Mouse (Mus musculus) forebrain, postnatal 0 days (tissue): ENCODE results near the gene C2. TPM values are rescaled to one million over a fixed set of nuclear protein-coding genes. Genes with fewer than 3 reads are reported as not detected.
A peak's percentile ranks its signal among the peaks of the same experiment; 100 is the strongest.
"Not testable (repeated sequence)": the region's sequence is repeated elsewhere in the genome, so short reads cannot be mapped to it uniquely, and the experiment has no call there.

ENCODE experiments used
- ATAC-seq: fragments of 200-750 bp; cut with Nextera tagmentation; 2 replicates; pipeline ENCODE4 v1.8.0; 2017; ENCODE audit warnings: mild to moderate bottlenecking, moderate library complexity
- DNase-seq: peaks from one replicate; pipeline ENCODE4 v3.0.0-alpha.2; 2015
- H3K27ac ChIP-seq: fragments of 300-500 bp; sonication (generic); 2 replicates; pipeline ENCODE4 v1.5.1; 2014; ENCODE audit warnings: low read depth, mild to moderate bottlenecking, antibody characterized with exemption, low read length, moderate library complexity, mixed read lengths
- H3K27me3 ChIP-seq: fragments of 300-500 bp; sonication (generic); 2 replicates; pipeline ENCODE4 v1.6.1; 2014; ENCODE audit warnings: mild to moderate bottlenecking, low read length, mixed read lengths; ENCODE audit not compliant: insufficient read depth
- H3K36me3 ChIP-seq: fragments of 300-500 bp; sonication (generic); 2 replicates; pipeline ENCODE4 v1.6.1; 2014; ENCODE audit warnings: mild to moderate bottlenecking, moderate library complexity; ENCODE audit not compliant: insufficient read depth
- H3K4me1 ChIP-seq: fragments of 300-500 bp; sonication (generic); 2 replicates; pipeline ENCODE4 v1.6.1; 2014; ENCODE audit warnings: antibody characterized with exemption; ENCODE audit not compliant: insufficient read depth
- H3K4me2 ChIP-seq: fragments of 300-500 bp; sonication (generic); 2 replicates; pipeline ENCODE4 v1.6.1; 2014; ENCODE audit warnings: low read depth, mild to moderate bottlenecking, moderate library complexity
- H3K4me3 ChIP-seq: fragments of 300-500 bp; sonication (generic); 2 replicates; pipeline ENCODE4 v1.5.1; 2014; ENCODE audit warnings: low read depth, low read length, mixed read lengths
- H3K9ac ChIP-seq: fragments of 300-500 bp; sonication (generic); 2 replicates; pipeline ENCODE4 v1.6.1; 2014; ENCODE audit warnings: mild to moderate bottlenecking
- H3K9me3 ChIP-seq: fragments of 300-500 bp; sonication (generic); 2 replicates; pipeline ENCODE4 v1.6.1; 2016; ENCODE audit warnings: low read length
- CTCF ChIP-seq: sonication (generic); IDR thresholded peaks from 2 replicates; pipeline ENCODE4 v1.5.1; 2016; ENCODE audit warnings: antibody characterized with exemption, control low read depth, low read depth
- WGBS: fragments of 180-500 bp; shearing (Covaris S2); extraction: QIAGEN DNeasy Blood & Tissue Kit; methylation state at CpG from one replicate; pipeline ENCODE4 v1.1.7; 2014; 5-methylcytosine and 5-hydroxymethylcytosine counted together
- microRNA-seq, 2 experiments: library from miRNA; unstranded; fragments of <30 nt; microRNA quantifications; one replicate each; pipeline ENCODE4; 2016
- polyA plus RNA-seq: library from polyadenylated mRNA; unstranded; fragments of >200 nt; fragmentation: Nextera tagmentation; extraction: Ambion mirVana; gene quantifications from 2 replicates; pipeline ENCODE4 v1.2.1, GENCODE M21; 2015
- total RNA-seq: library from RNA; depleted of rRNA; stranded (reverse); fragments of >200 nt; gene quantifications from 2 replicates; pipeline ENCODE4 v1.2.3, GENCODE M21; 2014; rRNA removed

The C2 gene
- total and polyA plus RNA-seq, 2 experiments from 2014 or later: 3.5 to 6.1 TPM

- Histone ChIP-seq H3K27ac (peak overlapping the region; percentile 86; the same call in 1 of the 2 replicates), H3K4me3 (peak overlapping the region; percentile 76), H3K27me3 (no peaks in the 10 kb centered on the region), H3K4me1 (0 out of 2 replicates have a peak, but pooled peaks cover 14% of the 10 kb centered on the region), H3K9me3 (no peaks in the 10 kb centered on the region), H3K36me3 (peaks cover 45% of the 10 kb centered on the region), H3K4me2 (peak overlapping the region; percentile 97), H3K9ac (peak overlapping the region; percentile 76)
- TF ChIP-seq CTCF: no peak
- ATAC-seq (no peak), DNase-seq (no peak)
- 45% methylated on average over 42 of the region's 43 CpGs for WGBS
Measured at GRCm38 (mm10) chr17:34837464-34838324, 60.4 kb downstream of the C2 start.

GRCm38 (mm10) chr17:34836856-34837221 is 61.2 kb downstream of the C2 start, which contains the start of the genes Stk19 and Dxo:
TSS of gene Stk19 (minus strand) at chr17:34836945.
TSS of gene Dxo (plus strand) at chr17:34837019.
- Histone ChIP-seq H3K4me1 (0 out of 2 replicates have a peak, but pooled peaks cover 14% of the 10 kb centered on the region), H3K4me3 (peak within 1 kb of the TSS; percentile 76), H3K4me2 (peak within 1 kb of the TSS; percentile 97), H3K9ac (peak within 1 kb of the TSS; percentile 76), H3K27ac (peak within 1 kb of the TSS; percentile 86), H3K36me3 (peaks cover 44% of the 10 kb centered on the region), H3K9me3 (no peaks in the 10 kb centered on the region), H3K27me3 (no peaks in the 10 kb centered on the region)
- ATAC-seq: peak; percentile 95
- 3% methylated on average over 40 of the region's 40 CpGs for WGBS
- peak; percentile 98 for DNase-seq
- TF ChIP-seq CTCF: no peak

- no peaks in the 10 kb centered on the region for H3K9me3 ChIP-seq
- H3K4me1 ChIP-seq: 0 out of 2 replicates have a peak, but pooled peaks cover 14% of the 10 kb centered on the region
- no peak for TF ChIP-seq CTCF
- H3K4me3 ChIP-seq: peak overlapping the region; percentile 76
- peak overlapping the region; percentile 97 for H3K4me2 ChIP-seq
- no peaks in the 10 kb centered on the region for H3K27me3 ChIP-seq
- peak; percentile 75 for ATAC-seq
- WGBS: 5% methylated on average over 47 of the region's 48 CpGs
- peaks cover 41% of the 10 kb centered on the region for H3K36me3 ChIP-seq
- H3K9ac ChIP-seq: peak overlapping the region; percentile 76
- peak; percentile 16 for DNase-seq
- peak overlapping the region; percentile 86 for H3K27ac ChIP-seq
Measured at GRCm38 (mm10) chr17:34836155-34836855, 61.8 kb downstream of the C2 start.

- 100% methylated on average over 1 of the region's 1 CpGs for WGBS
- not testable (repeated sequence) for DNase-seq, H3K4me1 ChIP-seq, H3K27me3 ChIP-seq, H3K4me2 ChIP-seq, ATAC-seq, H3K9me3 ChIP-seq, H3K27ac ChIP-seq, H3K9ac ChIP-seq, H3K4me3 ChIP-seq
- peaks cover 63% of the 10 kb centered on the region for H3K36me3 ChIP-seq
Measured at GRCm38 (mm10) chr17:34830776-34831175, 67.3 kb downstream of the C2 start.

- 77% methylated on average over 7 of the region's 7 CpGs for WGBS
- Histone ChIP-seq H3K9me3 (no peaks in the 10 kb centered on the region), H3K36me3 (no peaks in the 10 kb centered on the region), H3K4me1 (no peaks in the 10 kb centered on the region), H3K27ac (no peak overlapping the region), H3K4me3 (no peak overlapping the region), H3K9ac (no peak overlapping the region), H3K27me3 (no peaks in the 10 kb centered on the region), H3K4me2 (no peak overlapping the region)
- no peak for TF ChIP-seq CTCF
- ATAC-seq (no peak), DNase-seq (no peak)
Measured at GRCm38 (mm10) chr17:34814818-34815370, 83.2 kb downstream of the C2 start.

GRCm38 (mm10) chr17:34813747-34814146 is 84.3 kb downstream of the C2 start:
- peak; percentile 65 for TF ChIP-seq CTCF
- ATAC-seq, H3K9ac ChIP-seq, H3K27ac ChIP-seq, H3K4me1 ChIP-seq, H3K27me3 ChIP-seq, H3K36me3 ChIP-seq, H3K4me3 ChIP-seq, H3K9me3 ChIP-seq, H3K4me2 ChIP-seq: not testable (repeated sequence)
- 66% methylated on average over 12 of the region's 12 CpGs for WGBS
- DNase-seq: peak; percentile 15

Small RNA genes within 50 kb of the gene (microRNA-seq; reads per million reads assigned to microRNA genes)
- gene Mir6970 (0 to 0.12 reads per million in 2 experiments), gene Mir6971 (1.2 to 4.5 reads per million in 2 experiments), gene Mir6972 (0 to 0.39 reads per million in 2 experiments)

Other genes with a start within 250 kb of the C2 start
Only the 30 nearest of the 37 such genes appear.
- gene C4b, start 154.4 kb downstream of the C2 start, total RNA-seq: 1.5 and 1.6 TPM in 2 replicates
- 0.59 and 0.75 TPM in 2 replicates for gene C4b, start 154.4 kb downstream of the C2 start, polyA plus RNA-seq
- not detected in 2 replicates for gene Cyp21a1, start 93.7 kb downstream of the C2 start, total RNA-seq
- not detected in 2 replicates for gene Cyp21a1, start 93.7 kb downstream of the C2 start, polyA plus RNA-seq
- 41.9 and 55.6 TPM in 2 replicates for gene Stk19, start 61.3 kb downstream of the C2 start, total RNA-seq
- gene Stk19, start 61.3 kb downstream of the C2 start, polyA plus RNA-seq: 55.7 and 61.1 TPM in 2 replicates
- 40.0 and 46.0 TPM in 2 replicates for gene Dxo, start 61.2 kb downstream of the C2 start, total RNA-seq
- 56.0 and 57.8 TPM in 2 replicates for gene Dxo, start 61.2 kb downstream of the C2 start, polyA plus RNA-seq
- 91.8 and 97.7 TPM in 2 replicates for gene Skiv2l, start 48.1 kb downstream of the C2 start, total RNA-seq
- 36.9 and 42.8 TPM in 2 replicates for gene Skiv2l, start 48.1 kb downstream of the C2 start, polyA plus RNA-seq
- gene Nelfe, start 47.9 kb downstream of the C2 start, total RNA-seq: 32.0 and 56.2 TPM in 2 replicates
- 49.6 and 54.6 TPM in 2 replicates for gene Nelfe, start 47.9 kb downstream of the C2 start, polyA plus RNA-seq
- 0.67 and 1.4 TPM in 2 replicates for gene Cfb, start 35.7 kb downstream of the C2 start, total RNA-seq
- 1.0 and 1.7 TPM in 2 replicates for gene Cfb, start 35.7 kb downstream of the C2 start, polyA plus RNA-seq
- 25.2 and 32.6 TPM in 2 replicates for gene Zbtb12, start 18.8 kb downstream of the C2 start, total RNA-seq
- gene Zbtb12, start 18.8 kb downstream of the C2 start, polyA plus RNA-seq: 5.3 and 7.7 TPM in 2 replicates
- gene Gm20547, start 16.2 kb downstream of the C2 start, total RNA-seq: not detected in 2 replicates
- gene Gm20547, start 16.2 kb downstream of the C2 start, polyA plus RNA-seq: not detected in 2 replicates
- gene Ehmt2, start 204 bp upstream of the C2 start, total RNA-seq: 293 and 302 TPM in 2 replicates
- 45.5 and 61.8 TPM in 2 replicates for gene Ehmt2, start 204 bp upstream of the C2 start, polyA plus RNA-seq
- gene Slc44a4, start 16.2 kb upstream of the C2 start, total RNA-seq: not detected in 2 replicates
- 0.06 TPM in 1 of 2 replicates, not detected in the other for gene Slc44a4, start 16.2 kb upstream of the C2 start, polyA plus RNA-seq
- gene Neu1, start 33.0 kb upstream of the C2 start, total RNA-seq: 36.7 and 36.8 TPM in 2 replicates
- gene Neu1, start 33.0 kb upstream of the C2 start, polyA plus RNA-seq: 33.5 and 34.5 TPM in 2 replicates
- gene Hspa1b, start 61.0 kb upstream of the C2 start, total RNA-seq: 5.2 and 8.1 TPM in 2 replicates
- 0.42 and 0.52 TPM in 2 replicates for gene Hspa1b, start 61.0 kb upstream of the C2 start, polyA plus RNA-seq
- gene Gm20481, start 71.6 kb upstream of the C2 start, total RNA-seq: not detected in 2 replicates
- gene Gm20481, start 71.6 kb upstream of the C2 start, polyA plus RNA-seq: not detected in 2 replicates
- gene Hspa1a, start 73.9 kb upstream of the C2 start, total RNA-seq: 7.9 and 13.8 TPM in 2 replicates
- 7.6 and 8.5 TPM in 2 replicates for gene Hspa1a, start 73.9 kb upstream of the C2 start, polyA plus RNA-seq
- 0.24 and 0.46 TPM in 2 replicates for gene Hspa1l, start 74.4 kb upstream of the C2 start, total RNA-seq
- gene Hspa1l, start 74.4 kb upstream of the C2 start, polyA plus RNA-seq: 0.36 and 0.50 TPM in 2 replicates
- gene Lsm2, start 83.6 kb upstream of the C2 start, total RNA-seq: 29.1 and 38.9 TPM in 2 replicates
- gene Lsm2, start 83.6 kb upstream of the C2 start, polyA plus RNA-seq: 111 and 120 TPM in 2 replicates
- gene Vars, start 102.7 kb upstream of the C2 start, total RNA-seq: 84.4 and 93.4 TPM in 2 replicates
- gene Vars, start 102.7 kb upstream of the C2 start, polyA plus RNA-seq: 36.7 and 45.4 TPM in 2 replicates
- gene Vwa7, start 118.3 kb upstream of the C2 start, total RNA-seq: 0.14 and 0.31 TPM in 2 replicates
- 0.08 TPM in 1 of 2 replicates, not detected in the other for gene Vwa7, start 118.3 kb upstream of the C2 start, polyA plus RNA-seq
- gene Sapcd1, start 129.8 kb upstream of the C2 start, total RNA-seq: 2.2 and 2.7 TPM in 2 replicates
- gene Sapcd1, start 129.8 kb upstream of the C2 start, polyA plus RNA-seq: 1.6 TPM in 2 replicates
- 1.3 and 2.2 TPM in 2 replicates for gene Msh5, start 148.5 kb upstream of the C2 start, total RNA-seq
- gene Msh5, start 148.5 kb upstream of the C2 start, polyA plus RNA-seq: 1.1 and 1.3 TPM in 2 replicates
- gene Clic1, start 151.7 kb upstream of the C2 start, total RNA-seq: 26.8 and 29.3 TPM in 2 replicates
- 47.9 and 50.5 TPM in 2 replicates for gene Clic1, start 151.7 kb upstream of the C2 start, polyA plus RNA-seq
- 167 and 220 TPM in 2 replicates for gene Ddah2, start 160.8 kb upstream of the C2 start, total RNA-seq
- gene Ddah2, start 160.8 kb upstream of the C2 start, polyA plus RNA-seq: 261 and 299 TPM in 2 replicates
- not detected in 2 replicates for gene Ly6g6c, start 167.1 kb upstream of the C2 start, total RNA-seq
- gene Ly6g6c, start 167.1 kb upstream of the C2 start, polyA plus RNA-seq: not detected in 2 replicates
- not detected in 2 replicates for gene Mpig6b, start 167.9 kb upstream of the C2 start, total RNA-seq
- 0.08 TPM in 2 replicates for gene Mpig6b, start 167.9 kb upstream of the C2 start, polyA plus RNA-seq
- 0.38 and 3.9 TPM in 2 replicates for gene Ly6g6e, start 178.6 kb upstream of the C2 start, total RNA-seq
- gene Ly6g6e, start 178.6 kb upstream of the C2 start, polyA plus RNA-seq: 2.9 and 3.9 TPM in 2 replicates
- 3.8 TPM in 1 of 2 replicates, not detected in the other for gene Ly6g6d, start 179.8 kb upstream of the C2 start, total RNA-seq
- 1.2 and 1.6 TPM in 2 replicates for gene Ly6g6d, start 179.8 kb upstream of the C2 start, polyA plus RNA-seq
- gene Ly6g6f, start 187.3 kb upstream of the C2 start, total RNA-seq: 0.23 TPM in 1 of 2 replicates, not detected in the other
- not detected in 2 replicates for gene Ly6g6f, start 187.3 kb upstream of the C2 start, polyA plus RNA-seq
- gene Abhd16a, start 191.0 kb upstream of the C2 start, total RNA-seq: 139 and 202 TPM in 2 replicates
- gene Abhd16a, start 191.0 kb upstream of the C2 start, polyA plus RNA-seq: 92.8 and 96.3 TPM in 2 replicates
- gene Ly6g5c, start 210.0 kb upstream of the C2 start, total RNA-seq: not detected in 2 replicates
- not detected in 2 replicates for gene Ly6g5c, start 210.0 kb upstream of the C2 start, polyA plus RNA-seq